Mouse (Mus musculus): Measurements from ENCODE around the gene Gpld1. TPM values are rescaled to one million over a fixed set of nuclear protein-coding genes. Genes with fewer than 3 reads are reported as not detected.

Gpld1 gene
- polyA plus RNA-seq, 1 experiment from 2014 or later = 2.0 TPM

DNA sequence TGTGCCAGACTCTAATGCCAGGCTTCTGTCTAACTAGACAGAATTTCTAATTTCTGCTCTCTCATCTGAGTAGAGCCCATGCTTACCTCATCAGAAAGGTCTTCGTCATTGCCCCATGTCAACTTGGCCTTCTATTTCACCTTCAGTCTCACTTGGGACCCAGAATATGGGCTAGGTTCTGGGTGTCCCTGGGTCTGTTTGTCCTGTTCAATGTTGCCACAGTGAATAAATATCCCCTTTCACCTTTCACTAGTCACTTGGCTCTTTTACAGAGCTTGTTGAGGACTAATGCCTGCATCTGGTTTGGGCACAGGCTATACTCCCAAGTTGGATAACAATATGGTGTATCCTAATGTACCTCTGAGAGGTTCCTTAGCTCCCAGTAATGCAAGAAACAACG lies 96.5 kb downstream of the Gpld1 start:
- Histone ChIP-seq H3K4me3 (replicated peaks) (no peak overlapping the region), H3K4me1 (replicated peaks) (no peaks in the 10 kb centered on the region), H3K4me2 (replicated peaks) (no peak overlapping the region), H3K9me3 (no peaks in the 10 kb centered on the region), H3K36me3 (no peaks in the 10 kb centered on the region), H3K27ac (no peak overlapping the region), H3K27me3 (replicated peaks) (no peaks in the 10 kb centered on the region), H3K9ac (no peak overlapping the region)
- ATAC-seq = no peak
- 75% methylated on average over 2 of the region's 2 CpGs for WGBS

Other genes with a start within 250 kb of the Gpld1 start
- not detected in 2 replicates for gene Armh2, start 201.9 kb upstream of the Gpld1 start, polyA plus RNA-seq (2015; fragmentation: Nextera tagmentation; extraction: Ambion mirVana)
- 106 and 115 TPM in 2 replicates for gene Gmnn, start 181.2 kb upstream of the Gpld1 start, polyA plus RNA-seq (2015; fragmentation: Nextera tagmentation; extraction: Ambion mirVana)
- gene BC005537, start 141.5 kb upstream of the Gpld1 start, polyA plus RNA-seq (2015; fragmentation: Nextera tagmentation; extraction: Ambion mirVana) = 12.4 and 13.2 TPM in 2 replicates
- gene Acot13, start 111.6 kb upstream of the Gpld1 start, polyA plus RNA-seq (2015; fragmentation: Nextera tagmentation; extraction: Ambion mirVana) = 162 and 165 TPM in 2 replicates
- 55.9 and 65.0 TPM in 2 replicates for gene Tdp2, start 111.5 kb upstream of the Gpld1 start, polyA plus RNA-seq (2015; fragmentation: Nextera tagmentation; extraction: Ambion mirVana)
- gene D130043K22Rik, start 98.0 kb upstream of the Gpld1 start, polyA plus RNA-seq (2015; fragmentation: Nextera tagmentation; extraction: Ambion mirVana) = 1.2 and 1.3 TPM in 2 replicates
- 9.6 and 10.3 TPM in 2 replicates for gene Aldh5a1, start 5.5 kb upstream of the Gpld1 start, polyA plus RNA-seq (2015; fragmentation: Nextera tagmentation; extraction: Ambion mirVana)
- 15.6 and 17.4 TPM in 2 replicates for gene Mrs2, start 77.2 kb downstream of the Gpld1 start, polyA plus RNA-seq (2015; fragmentation: Nextera tagmentation; extraction: Ambion mirVana)
- gene Dcdc2a, start 112.9 kb downstream of the Gpld1 start, polyA plus RNA-seq (2015; fragmentation: Nextera tagmentation; extraction: Ambion mirVana) = 0.96 and 1.8 TPM in 2 replicates